15 mouse cellular contexts compared by ENCODE assay signal in genomic region chr12:106211488-106211887, GRCm38 (mm10).
"Had no signal": no experiment of that assay in that cellular context is flagged by ENCODE, and none has a peak within 500 bp of the region (broad histone marks: within the 10 kb centered on the region; RNA-seq: fewer than 3 reads in every experiment).

No protein-coding gene starts in this region.

- H3K9me3 ChIP-seq: neural tube, embryonic 12.5 days; stomach, embryonic 15.5 days had no signal

- H3K27ac ChIP-seq: neural tube, embryonic 12.5 days; stomach, embryonic 15.5 days; stomach, postnatal 0 days had no signal

- H3K27me3 ChIP-seq: neural tube, embryonic 12.5 days; stomach, embryonic 15.5 days had no signal

- H3K4me1 ChIP-seq: neural tube, embryonic 12.5 days; stomach, embryonic 15.5 days had no signal

- DNase-seq: retina, postnatal 1 day; right cerebral cortex, adult 18-20 months; right cerebral cortex, postnatal 14 days; right cerebral cortex, postnatal 25 days; right cerebral cortex, postnatal 4 days; spleen, adult 18-20 months; thymus, adult 18-20 months; thymus, adult 2 months; thymus, postnatal 14 days; thymus, postnatal 25 days; thymus, postnatal 36 days; thymus, postnatal 4 days had no signal

- H3K36me3 ChIP-seq: neural tube, embryonic 12.5 days; stomach, embryonic 15.5 days had no signal

- H3K4me2 ChIP-seq: neural tube, embryonic 12.5 days; stomach, embryonic 15.5 days had no signal

- H3K4me3 ChIP-seq: neural tube, embryonic 12.5 days; stomach, embryonic 15.5 days had no signal

- H3K9ac ChIP-seq: neural tube, embryonic 12.5 days; stomach, embryonic 15.5 days had no signal
